Mouse (Mus musculus) left cerebral cortex, adult 9 months (tissue): ENCODE results near the gene Camkv.

Source experiments
- DNase-seq, 2 experiments: peaks; one replicate each; pipeline ENCODE4 v3.0.0; 2022; ENCODE audit warnings: low spot score in 2 of 2

The Camkv gene

GRCm38 (mm10) chr9:107961881-107962280 is 26.4 kb downstream of the Camkv start:
- peak; percentile 72 to 82 for DNase-seq

GRCm38 (mm10) chr9:107962916-107963315 is 27.4 kb downstream of the Camkv start:
- no peak for DNase-seq

GRCm38 (mm10) chr9:107963700-107964099 is 28.2 kb downstream of the Camkv start:
- peak in 1 of 2 experiments; percentile 84 for DNase-seq

- no peak for DNase-seq
Measured at GRCm38 (mm10) chr9:107964681-107965080, 29.2 kb downstream of the Camkv start.

GRCm38 (mm10) chr9:107966676-107967075 is 31.2 kb downstream of the Camkv start:
- DNase-seq, result no peak

- DNase-seq, result no peak
Measured at GRCm38 (mm10) chr9:107967437-107967836, 32.0 kb downstream of the Camkv start.

GRCm38 (mm10) chr9:107968531-107968930 is 33.1 kb downstream of the Camkv start:
- DNase-seq, result no peak

GRCm38 (mm10) chr9:107970311-107970710 is 34.8 kb downstream of the Camkv start:
- DNase-seq, result no peak

GRCm38 (mm10) chr9:107971690-107972541 is 36.4 kb downstream of the Camkv start:
- no peak for DNase-seq

GRCm38 (mm10) chr9:107974491-107975171 is 39.2 kb downstream of the Camkv start:
- DNase-seq, result no peak

- DNase-seq, result no peak
Measured at GRCm38 (mm10) chr9:107975399-107976386, 40.2 kb downstream of the Camkv start, which contains the start of gene Uba7. TSS of gene Uba7 (plus strand) at chr9:107975505.

GRCm38 (mm10) chr9:107978815-107979214 is 43.3 kb downstream of the Camkv start:
- DNase-seq, result no peak

GRCm38 (mm10) chr9:107981684-107982605 is 46.5 kb downstream of the Camkv start:
- peak in 1 of 2 experiments; percentile 60 for DNase-seq

GRCm38 (mm10) chr9:107982681-107983346 is 47.3 kb downstream of the Camkv start, which contains the start of gene Gm20661:
TSS of gene Gm20661 (plus strand) at chr9:107983058.
- peak in 1 of 2 experiments; percentile 35 for DNase-seq

- DNase-seq, result peak in 1 of 2 experiments; percentile 42
Measured at GRCm38 (mm10) chr9:107983421-107983890, 48.0 kb downstream of the Camkv start.

- no peak for DNase-seq
Measured at GRCm38 (mm10) chr9:107984052-107984753, 48.7 kb downstream of the Camkv start.

- no peak for DNase-seq
Measured at GRCm38 (mm10) chr9:107984754-107985055, 49.2 kb downstream of the Camkv start.

- DNase-seq, result peak in 1 of 2 experiments; percentile 81
Measured at GRCm38 (mm10) chr9:107985131-107986119, 50.0 kb downstream of the Camkv start, which contains the start of gene Inka1. TSS of gene Inka1 (minus strand) at chr9:107985879.
